Mouse (Mus musculus) heart, postnatal 25 days (tissue): ENCODE results near the gene 6430531B16Rik. TPM values are rescaled to one million over a fixed set of nuclear protein-coding genes. Genes with fewer than 3 reads are reported as not detected.

Source experiments
- DNase-seq: peaks from one replicate; pipeline ENCODE4 v3.0.0; 2022; ENCODE audit warnings: low spot score
- intact Hi-C: fragments of 180-260 bp; cut with DNase I; formaldehyde crosslinking; loops from one replicate; pipeline ENCODE4 v1.15.1; 2025
- microRNA-seq: library from miRNA; unstranded; fragments of <30 nt; microRNA quantifications from one replicate; pipeline ENCODE4 v1.2.0, GENCODE M21; 2022
- total RNA-seq, 2 experiments: library from RNA; stranded (reverse); gene quantifications; 2 replicates each; pipeline ENCODE4 v1.2.3; 2021

6430531B16Rik gene
- total RNA-seq, 2 experiments from 2014 or later, result not detected

GRCm38 (mm10) chr7:139943674-139944281 lies 34.8 kb downstream of the 6430531B16Rik start, which contains the start of gene Utf1:
Gene Utf1, plus strand, starts transcription at chr7:139943789.
- intact Hi-C loops, result no loop called here
- no peak for DNase-seq

GRCm38 (mm10) chr7:139940476-139941209 lies 37.9 kb downstream of the 6430531B16Rik start:
- intact Hi-C loops, result no loop called here
- no peak for DNase-seq

GRCm38 (mm10) chr7:139937810-139938209 lies 40.7 kb downstream of the 6430531B16Rik start:
- intact Hi-C loops, result no loop called here
- no peak for DNase-seq

GRCm38 (mm10) chr7:139937138-139937537 lies 41.4 kb downstream of the 6430531B16Rik start:
- DNase-seq, result no peak
- intact Hi-C loops, result no loop called here

- intact Hi-C loops, result no loop called here
Measured at GRCm38 (mm10) chr7:139936705-139937104, 41.9 kb downstream of the 6430531B16Rik start.

GRCm38 (mm10) chr7:139930732-139931131 lies 47.8 kb downstream of the 6430531B16Rik start:
- DNase-seq, result no peak
- intact Hi-C loops, result no loop called here

More at GRCm38 (mm10) chr7:139936705-139937104, 41.9 kb downstream of the 6430531B16Rik start:
- no peak for DNase-seq

Small RNA genes within 50 kb of the gene (microRNA-seq; reads per million reads assigned to microRNA genes)
- gene Mir202 (0.83 reads per million), gene Mir7062 (1.1 reads per million), gene mmu-mir-7686 (not detected)

Other genes starting within 250 kb of the 6430531B16Rik start
- gene Adgra1, start 144.6 kb downstream of the 6430531B16Rik start, total RNA-seq, result under 1 TPM in 1 of 2 experiments, not detected in 1; 0.28 TPM
- not detected for gene Kndc1, start 84.1 kb downstream of the 6430531B16Rik start, total RNA-seq
- gene Utf1, start 35.0 kb downstream of the 6430531B16Rik start, total RNA-seq, result not detected
- under 1 TPM; 0.20 to 0.73 TPM for gene Adam8, start 13.8 kb upstream of the 6430531B16Rik start, total RNA-seq
- 10 to 100 TPM; 10.9 to 11.2 TPM for gene Zfp511, start 57.6 kb upstream of the 6430531B16Rik start, total RNA-seq
- 10 to 100 TPM; 25.4 to 27.2 TPM for gene Tubgcp2, start 57.9 kb upstream of the 6430531B16Rik start, total RNA-seq
- gene Msx3, start 70.3 kb upstream of the 6430531B16Rik start, total RNA-seq, result not detected
- gene Caly, start 103.8 kb upstream of the 6430531B16Rik start, total RNA-seq, result not detected
- not detected for gene Prap1, start 114.6 kb upstream of the 6430531B16Rik start, total RNA-seq
- gene Fuom, start 123.7 kb upstream of the 6430531B16Rik start, total RNA-seq, result 10 to 100 TPM; 80.9 to 84.0 TPM
- gene Paox, start 137.0 kb upstream of the 6430531B16Rik start, total RNA-seq, result 1 to 10 TPM; 3.5 to 3.7 TPM
- 100 to 1,000 TPM; 441 to 471 TPM for gene Echs1, start 137.7 kb upstream of the 6430531B16Rik start, total RNA-seq
- gene Mtg1, start 158.8 kb upstream of the 6430531B16Rik start, total RNA-seq, result 10 to 100 TPM; 22.9 to 30.8 TPM
- under 1 TPM; 0.36 to 0.84 TPM for gene Sprn, start 176.1 kb upstream of the 6430531B16Rik start, total RNA-seq
- gene Olfr522, start 186.0 kb upstream of the 6430531B16Rik start, total RNA-seq, result not detected
- gene Olfr523, start 194.5 kb upstream of the 6430531B16Rik start, total RNA-seq, result not detected
- gene Olfr524, start 227.2 kb upstream of the 6430531B16Rik start, total RNA-seq, result not detected
- gene Cd163l1, start 239.5 kb upstream of the 6430531B16Rik start, total RNA-seq, result not detected